Mouse (Mus musculus): ENCODE results near the gene Ccr10.

GRCm38 (mm10) chr11:101180846-101181740, 5.8 kb upstream of the Ccr10 start:
- TF ChIP-seq CTCF (IDR thresholded peaks at IDR 0.05; ENCODE audit: low read depth) (peak; percentile 90), EP300 (optimal IDR thresholded peaks at IDR 0.05) (no peak)
